Mouse (Mus musculus): ENCODE results near the gene Atp6v0a2. TPM values are rescaled to one million over a fixed set of nuclear protein-coding genes. Genes with fewer than 3 reads are reported as not detected.

Gene Atp6v0a2
- total and polyA plus RNA-seq, 3 experiments, result 7.7 to 13.2 (median 10.9) TPM

GRCm38 (mm10) chr5:124717969-124718368 lies 89.6 kb downstream of the Atp6v0a2 start:
- Histone ChIP-seq H3K36me3 (replicated peaks in 1 of 2; ENCODE audit: control insufficient read depth in 1 of 2, insufficient read depth in 1 of 2, low read length in 1 of 2) (peaks cover 65 to 85% of the 10 kb centered on the region in 2 experiments), H3K4me1 (ENCODE audit: control insufficient read depth in 1 of 2, insufficient read depth in 2 of 2) (no peaks in the 10 kb centered on the region), H3K27ac (ENCODE audit: insufficient read depth, low read depth) (no peak overlapping the region), H3K79me2 (replicated peaks; ENCODE audit: control insufficient read depth, extremely low read depth, insufficient read depth, poor library complexity, severe bottlenecking) (no peaks in the 10 kb centered on the region), H3K4me2 (ENCODE audit: insufficient read depth, low read depth, poor library complexity, severe bottlenecking) (no peak overlapping the region), H3K4me3 (replicated peaks in 1 of 3; ENCODE audit: low read depth in 2 of 3, low read length in 2 of 3, poor library complexity in 1 of 3) (no peak overlapping the region), H3K27me3 (replicated peaks) (no peaks in the 10 kb centered on the region), H3K9me3 (replicated peaks; ENCODE audit: low read length) (no peaks in the 10 kb centered on the region), H3K9ac (ENCODE audit: insufficient read depth, low read depth) (no peak overlapping the region)
- DNase-seq (ENCODE audit: extremely low read depth), result no peak
- dilution Hi-C loops (cut with MboI; ENCODE audit: extremely low pct_ligation_motif_present, extremely low pct_unique_long_range_greater_than_20kb, low sequenced_read_pairs), result no loop called here
- in situ Hi-C loops (cut with MboI; ENCODE audit: low pct_ligation_motif_present, low pct_unique_long_range_greater_than_20kb, low sequenced_read_pairs), result no loop called here
- no peak for TF ChIP-seq UBTF (IDR thresholded peaks at IDR 0.05; ENCODE audit: low read depth, low read length)
- TF ChIP-seq JUN (IDR thresholded peaks at IDR 0.05; ENCODE audit: insufficient read depth, low read depth, low read length), result no peak
- TF ChIP-seq PAX5 (IDR thresholded peaks at IDR 0.05; ENCODE audit: low read length), result no peak
- TF ChIP-seq MEF2A (IDR thresholded peaks at IDR 0.05; ENCODE audit: borderline replicate concordance, low read depth, low read length), result no peak
- TF ChIP-seq SIN3A (IDR thresholded peaks at IDR 0.05; ENCODE audit: low read length), result no peak

GRCm38 (mm10) chr5:124718396-124718795 lies 90.0 kb downstream of the Atp6v0a2 start:
- dilution Hi-C loops (cut with MboI; ENCODE audit: extremely low pct_ligation_motif_present, extremely low pct_unique_long_range_greater_than_20kb, low sequenced_read_pairs), result no loop called here
- no peak overlapping the region for H3K4me2 ChIP-seq (ENCODE audit: insufficient read depth, low read depth, poor library complexity, severe bottlenecking)

GRCm38 (mm10) chr5:124723125-124723524 lies 94.7 kb downstream of the Atp6v0a2 start:
- H3K79me2 ChIP-seq (replicated peaks; ENCODE audit: control insufficient read depth, extremely low read depth, insufficient read depth, poor library complexity, severe bottlenecking), result no peaks in the 10 kb centered on the region
- DNase-seq (ENCODE audit: extremely low read depth), result no peak
- in situ Hi-C loops (cut with MboI; ENCODE audit: low pct_ligation_motif_present, low pct_unique_long_range_greater_than_20kb, low sequenced_read_pairs) (no loop called here), dilution Hi-C loops (cut with MboI; ENCODE audit: extremely low pct_ligation_motif_present, extremely low pct_unique_long_range_greater_than_20kb, low sequenced_read_pairs) (no loop called here)
- no peak overlapping the region for H3K9ac ChIP-seq (ENCODE audit: insufficient read depth, low read depth)
- no peaks in the 10 kb centered on the region for H3K27me3 ChIP-seq (replicated peaks)
- H3K4me3 ChIP-seq (replicated peaks in 1 of 3; ENCODE audit: low read depth in 2 of 3, low read length in 2 of 3, poor library complexity in 1 of 3), result no peak overlapping the region
- no peaks in the 10 kb centered on the region for H3K4me1 ChIP-seq (ENCODE audit: control insufficient read depth in 1 of 2, insufficient read depth in 2 of 2)
- H3K27ac ChIP-seq (ENCODE audit: insufficient read depth, low read depth), result no peak overlapping the region
- no peak for TF ChIP-seq GABPA (IDR thresholded peaks at IDR 0.05; ENCODE audit: insufficient replicate concordance, low read depth, low read length)
- TF ChIP-seq BHLHE40 (IDR thresholded peaks at IDR 0.05; ENCODE audit: low read depth, low read length), result no peak
- no peak for TF ChIP-seq MAFK (IDR thresholded peaks at IDR 0.05; ENCODE audit: insufficient replicate concordance, low read length)
- no peak for TF ChIP-seq EP300 (IDR thresholded peaks at IDR 0.05; ENCODE audit: low read length)
- no peak for TF ChIP-seq RAD21 (IDR thresholded peaks at IDR 0.05; ENCODE audit: low read depth, low read length)
- no peak for TF ChIP-seq MXI1 (IDR thresholded peaks at IDR 0.05; ENCODE audit: low read depth, low read length)
- no peak for TF ChIP-seq CHD2 (IDR thresholded peaks at IDR 0.05; ENCODE audit: low read length)
- no peak for TF ChIP-seq USF1 (IDR thresholded peaks at IDR 0.05; ENCODE audit: low read depth, low read length)
- no peak for TF ChIP-seq TCF12 (IDR thresholded peaks at IDR 0.05; ENCODE audit: low read depth, low read length)
- H3K36me3 ChIP-seq (replicated peaks in 1 of 2; ENCODE audit: control insufficient read depth in 1 of 2, insufficient read depth in 1 of 2, low read length in 1 of 2), result peaks cover 39 to 69% of the 10 kb centered on the region in 2 experiments
- H3K9me3 ChIP-seq (replicated peaks; ENCODE audit: low read length), result no peaks in the 10 kb centered on the region
- no peak overlapping the region for H3K4me2 ChIP-seq (ENCODE audit: insufficient read depth, low read depth, poor library complexity, severe bottlenecking)

More at GRCm38 (mm10) chr5:124718396-124718795, 90.0 kb downstream of the Atp6v0a2 start:
- Histone ChIP-seq H3K79me2 (replicated peaks; ENCODE audit: control insufficient read depth, extremely low read depth, insufficient read depth, poor library complexity, severe bottlenecking) (no peaks in the 10 kb centered on the region), H3K27me3 (replicated peaks) (no peaks in the 10 kb centered on the region), H3K4me1 (ENCODE audit: control insufficient read depth in 1 of 2, insufficient read depth in 2 of 2) (no peaks in the 10 kb centered on the region), H3K9me3 (replicated peaks; ENCODE audit: low read length) (no peaks in the 10 kb centered on the region), H3K27ac (ENCODE audit: insufficient read depth, low read depth) (no peak overlapping the region), H3K9ac (ENCODE audit: insufficient read depth, low read depth) (no peak overlapping the region), H3K36me3 (replicated peaks in 1 of 2; ENCODE audit: control insufficient read depth in 1 of 2, insufficient read depth in 1 of 2, low read length in 1 of 2) (peaks cover 65 to 85% of the 10 kb centered on the region in 2 experiments), H3K4me3 (replicated peaks in 1 of 3; ENCODE audit: low read depth in 2 of 3, low read length in 2 of 3, poor library complexity in 1 of 3) (no peak overlapping the region)
- in situ Hi-C loops (cut with MboI; ENCODE audit: low pct_ligation_motif_present, low pct_unique_long_range_greater_than_20kb, low sequenced_read_pairs), result no loop called here
- no peak for DNase-seq (ENCODE audit: extremely low read depth)
- no peak for TF ChIP-seq ZNF384 (IDR thresholded peaks at IDR 0.05; ENCODE audit: low read depth, low read length)
- no peak for TF ChIP-seq CTCF (conservative IDR thresholded peaks at IDR 0.05 in 1 of 2, IDR thresholded peaks at IDR 0.05 in 1 of 2; ENCODE audit: low read depth in 2 of 2, low read length in 2 of 2)
- TF ChIP-seq E2F4 (IDR thresholded peaks at IDR 0.05; ENCODE audit: insufficient replicate concordance, low read depth, low read length), result no peak
- no peak for TF ChIP-seq HCFC1 (IDR thresholded peaks at IDR 0.05; ENCODE audit: low read depth, low read length)
- TF ChIP-seq MXI1 (IDR thresholded peaks at IDR 0.05; ENCODE audit: low read depth, low read length), result no peak
- TF ChIP-seq NRF1 (IDR thresholded peaks at IDR 0.05; ENCODE audit: low read depth, low read length), result no peak
- no peak for TF ChIP-seq ZC3H11A (IDR thresholded peaks at IDR 0.05; ENCODE audit: low read depth, low read length)
- no peak for TF ChIP-seq MYC (IDR thresholded peaks at IDR 0.05; ENCODE audit: low read depth, low read length)
- TF ChIP-seq ZKSCAN1 (IDR thresholded peaks at IDR 0.05; ENCODE audit: borderline replicate concordance, low read depth, low read length), result no peak
- no peak for TF ChIP-seq TCF12 (IDR thresholded peaks at IDR 0.05; ENCODE audit: low read depth, low read length)
- TF ChIP-seq TBP (conservative IDR thresholded peaks at IDR 0.05; ENCODE audit: low read depth, low read length), result no peak
- no peak for TF ChIP-seq ELF1 (IDR thresholded peaks at IDR 0.05; ENCODE audit: low read depth, low read length)
- TF ChIP-seq UBTF (IDR thresholded peaks at IDR 0.05; ENCODE audit: low read depth, low read length), result no peak
- TF ChIP-seq IRF4 (IDR thresholded peaks at IDR 0.05; ENCODE audit: low read depth, low read length), result no peak

Data from CH12.LX (cell line).